Mouse (Mus musculus): ENCODE data around the gene Itm2b.

The Itm2b gene

DNA sequence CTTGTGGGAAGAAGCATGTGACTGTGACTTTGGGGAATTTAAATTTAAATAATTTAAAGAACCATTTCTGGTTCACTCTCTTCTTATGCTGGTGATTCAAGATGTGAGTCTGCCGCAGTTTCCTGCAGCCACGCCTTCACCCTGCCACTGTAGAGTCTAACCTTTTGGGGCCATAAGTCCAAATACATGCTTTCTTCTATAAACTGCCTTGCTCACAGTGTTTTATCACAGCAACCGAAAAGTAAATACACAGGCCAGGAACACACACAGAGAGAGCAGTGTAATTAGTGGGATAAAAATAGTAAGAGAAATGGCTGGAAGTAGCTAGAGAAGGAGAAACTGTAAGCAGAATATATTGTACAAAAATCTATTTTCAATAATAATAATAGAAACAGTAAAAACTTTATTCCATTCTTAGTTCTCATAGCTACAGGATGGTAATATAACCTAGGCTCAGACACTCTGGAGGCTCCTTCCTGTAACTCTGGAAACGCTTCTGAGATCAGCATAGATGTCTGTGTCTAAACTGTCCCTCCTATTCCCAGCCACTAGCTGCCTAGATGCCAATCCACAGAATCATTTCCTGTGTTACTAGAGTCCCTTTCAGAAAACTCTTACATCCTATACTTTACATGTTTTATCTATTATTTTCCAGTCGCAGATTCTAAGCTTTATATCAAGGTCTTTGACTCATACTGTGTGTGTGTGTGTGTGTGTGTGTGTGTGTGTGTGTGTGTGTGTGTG is 9.3 kb upstream of the Itm2b start:
- no peak for DNase-seq

DNA sequence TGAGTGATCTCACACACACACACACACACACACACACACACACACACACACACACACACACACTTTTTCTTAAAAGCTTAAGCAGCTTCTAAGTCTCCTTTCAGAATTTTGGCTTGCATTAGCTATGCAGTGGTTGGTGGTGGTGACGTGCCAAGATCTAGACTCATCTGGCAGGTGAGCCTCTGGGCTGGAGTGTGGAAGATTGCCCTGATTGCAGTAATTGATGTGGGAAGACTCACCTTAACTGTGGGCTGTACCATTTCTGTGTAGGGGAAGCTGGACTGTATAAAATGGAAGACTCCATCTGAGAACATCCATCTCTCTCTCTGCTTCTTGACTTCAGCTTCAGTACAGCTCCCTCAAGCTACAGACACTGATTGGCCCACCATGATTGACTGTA is 6.4 kb upstream of the Itm2b start:
- DNase-seq, result peak; percentile 48

DNA sequence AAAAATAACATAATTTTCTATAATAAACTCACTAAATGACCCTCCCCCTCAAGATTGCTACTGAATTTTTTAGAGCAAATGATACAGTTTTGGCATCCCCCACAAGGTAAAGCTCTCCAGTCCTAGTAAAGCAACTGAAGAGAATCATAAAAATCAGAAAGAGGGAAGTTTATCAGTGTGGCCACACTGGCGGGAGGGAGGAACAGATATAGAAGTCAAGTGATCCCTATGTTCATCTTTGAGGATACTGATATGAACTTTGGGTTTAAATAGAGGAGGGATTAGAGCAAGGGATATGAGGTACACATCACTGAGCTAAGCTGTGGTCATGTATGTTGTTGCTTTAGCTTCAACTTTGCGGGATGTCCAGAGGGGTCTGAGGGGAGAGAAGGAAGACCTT is 5.1 kb upstream of the Itm2b start:
- peak; percentile 68 for DNase-seq

DNA sequence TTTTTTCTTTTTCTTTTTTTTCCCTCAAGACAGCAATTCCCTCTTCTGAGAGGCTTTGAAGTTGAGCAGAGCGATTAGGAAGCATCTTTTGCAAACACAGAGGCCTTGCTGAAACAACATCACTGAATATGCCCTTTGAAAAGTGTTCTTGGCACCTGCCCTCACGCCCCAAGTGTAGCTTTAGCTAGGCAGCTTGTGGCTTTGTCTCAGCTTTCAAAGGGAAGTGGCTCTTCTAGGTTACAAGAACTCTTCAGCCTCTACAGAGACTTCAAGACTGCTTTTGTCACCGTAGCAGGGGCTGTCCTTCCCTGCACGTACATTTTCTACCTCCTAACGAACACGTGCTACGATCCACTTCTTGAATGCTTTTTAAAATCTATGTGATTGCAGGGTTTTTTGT is 4.0 kb upstream of the Itm2b start:
- DNase-seq, result peak; percentile 78

DNA sequence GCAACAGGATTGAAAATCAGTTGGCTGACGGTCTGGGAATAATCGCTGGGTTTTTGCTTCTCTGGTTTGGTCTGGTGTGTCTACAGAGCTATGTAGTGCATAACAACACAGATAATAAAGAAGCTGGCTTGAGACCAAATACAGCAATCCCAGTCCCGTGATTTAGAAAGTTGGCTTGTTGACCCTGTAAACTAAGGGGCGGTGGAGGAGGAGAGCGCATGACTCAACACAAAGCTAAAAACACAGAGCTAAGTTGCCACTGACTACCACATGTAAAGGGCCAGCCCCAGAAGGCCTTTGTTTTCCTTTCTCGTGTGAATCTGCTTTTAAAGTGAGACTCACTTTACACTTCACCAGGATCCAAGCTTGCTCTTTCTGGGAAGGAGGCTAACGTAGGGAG is 3.5 kb upstream of the Itm2b start:
- DNase-seq, result peak; percentile 98

DNA sequence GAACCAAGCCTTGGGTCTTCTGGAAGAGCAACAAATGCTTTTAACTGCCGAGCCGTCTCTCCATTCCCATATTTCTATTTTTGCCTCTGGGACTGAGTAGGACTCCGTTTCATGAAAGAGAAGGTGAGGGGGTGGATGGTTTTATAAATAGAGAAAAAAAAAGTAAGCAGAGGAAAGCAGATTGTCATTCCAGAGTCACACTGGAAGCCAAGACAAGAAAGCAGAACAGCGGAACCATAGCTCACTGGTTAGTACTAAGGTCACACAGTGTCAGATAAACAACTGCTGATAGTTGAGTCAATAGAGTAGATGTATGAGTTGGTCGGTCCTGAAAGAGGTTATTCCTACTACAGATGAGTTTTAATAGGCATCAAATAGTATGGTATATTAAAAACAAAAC is 1.4 kb upstream of the Itm2b start:
- peak; percentile 88 for DNase-seq

DNA sequence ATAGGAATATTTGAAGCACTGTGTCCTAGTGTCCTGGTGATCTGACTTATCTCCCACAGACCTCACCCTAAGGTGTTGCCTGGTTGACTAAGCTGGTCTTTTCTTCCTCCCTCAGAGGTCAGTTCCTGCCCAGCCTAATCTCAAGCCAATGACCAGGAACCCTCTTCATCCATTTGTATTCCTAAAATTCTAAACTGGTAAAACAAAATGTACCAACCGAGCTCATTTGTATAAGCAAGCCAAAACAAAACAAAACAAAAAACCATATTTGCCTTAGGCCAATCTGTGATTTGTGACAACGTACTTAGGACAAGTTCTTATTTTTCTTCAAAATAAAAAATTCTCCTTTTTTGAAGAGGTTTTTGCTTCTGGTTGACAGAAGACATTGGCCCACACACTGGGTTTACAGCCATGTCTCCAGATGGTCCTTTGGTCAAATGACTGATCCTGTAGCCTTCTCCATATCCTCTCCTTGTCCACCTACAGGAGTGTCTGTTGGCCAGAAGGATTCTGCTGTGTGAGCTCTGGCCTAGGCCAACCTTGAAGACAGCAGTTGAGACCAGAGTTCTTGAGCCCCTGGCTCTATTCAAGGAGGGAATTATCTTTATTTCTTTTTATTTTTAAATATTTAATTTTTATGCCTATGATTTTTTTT is 758 bp upstream of the Itm2b start:
- no peak for DNase-seq

DNA sequence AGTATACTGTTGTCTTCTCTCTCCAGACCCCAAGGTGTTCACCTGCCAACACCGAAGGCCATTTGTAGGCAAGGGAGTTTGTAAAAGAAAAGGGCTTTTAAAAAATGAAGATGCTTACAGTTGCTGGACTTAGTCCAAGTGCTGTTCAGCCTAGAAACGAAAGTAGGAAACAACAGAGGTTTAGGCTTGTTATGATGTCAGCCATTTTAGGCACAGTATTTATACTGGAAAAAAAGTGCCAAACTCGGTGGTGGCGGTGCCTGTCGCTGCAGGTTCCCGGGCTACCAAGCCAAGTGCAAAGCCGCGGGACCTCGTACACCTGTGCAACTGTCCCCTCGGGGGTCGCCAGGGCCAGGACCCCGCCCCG is 560 bp downstream of the Itm2b start:
- no peak for DNase-seq

DNA sequence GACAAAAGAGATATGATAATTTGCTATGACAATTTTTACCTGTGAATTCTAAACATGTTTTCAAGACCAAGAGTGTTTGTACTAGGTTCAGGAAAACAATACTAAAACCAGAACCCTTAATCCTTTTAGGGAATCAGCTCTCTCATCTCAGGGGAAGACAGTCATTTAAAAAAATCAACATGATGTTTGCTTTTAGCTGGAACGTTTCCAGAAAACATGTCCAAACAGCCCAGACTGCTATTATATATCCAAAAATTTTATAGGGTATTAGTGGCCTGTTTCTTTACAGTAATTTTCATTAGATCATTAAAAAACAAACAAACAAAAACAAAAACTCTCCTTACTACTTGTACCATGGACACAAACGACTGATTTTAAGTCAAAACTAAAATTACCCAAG is 1.3 kb downstream of the Itm2b start:
- no peak for DNase-seq

DNA sequence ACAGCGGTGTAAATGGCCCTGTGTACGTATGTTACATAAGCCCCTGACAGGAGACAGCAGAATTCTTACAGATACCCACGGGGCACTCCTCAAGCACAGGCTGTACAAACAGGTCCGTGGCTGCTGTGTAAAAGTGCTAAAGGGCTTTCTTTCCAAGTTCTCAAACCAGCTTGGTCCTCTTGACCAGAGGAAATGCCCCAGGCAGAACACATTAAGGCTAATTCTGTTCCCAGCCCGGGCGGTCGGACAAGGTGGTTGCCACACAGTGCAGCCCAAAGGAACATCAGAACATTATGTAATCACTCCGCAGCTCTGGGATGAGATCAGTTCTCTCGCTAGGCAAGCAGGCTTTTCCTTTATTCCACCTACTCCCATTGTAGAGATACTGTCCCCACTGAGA is 2.4 kb downstream of the Itm2b start:
- peak; percentile 98 for DNase-seq

DNA sequence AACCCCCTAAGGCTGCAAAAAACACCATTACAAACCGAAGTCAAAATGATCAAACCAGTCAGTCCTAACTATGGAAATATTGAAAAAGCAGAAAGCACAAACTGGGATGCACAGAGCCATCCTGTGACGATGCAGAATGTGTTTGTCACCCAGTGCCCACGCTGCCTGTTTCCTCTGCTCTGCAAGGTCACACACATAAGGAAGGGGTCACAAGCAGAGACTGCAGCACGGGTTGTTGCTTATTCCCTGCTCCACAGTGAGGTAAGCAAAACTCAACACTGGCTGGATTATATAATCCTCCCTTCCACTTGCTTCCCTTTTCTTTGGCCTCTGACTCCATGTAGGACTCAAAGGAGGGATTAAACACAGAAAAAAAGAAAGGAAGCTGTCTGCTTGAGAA is 3.5 kb downstream of the Itm2b start:
- peak; percentile 96 for DNase-seq

DNA sequence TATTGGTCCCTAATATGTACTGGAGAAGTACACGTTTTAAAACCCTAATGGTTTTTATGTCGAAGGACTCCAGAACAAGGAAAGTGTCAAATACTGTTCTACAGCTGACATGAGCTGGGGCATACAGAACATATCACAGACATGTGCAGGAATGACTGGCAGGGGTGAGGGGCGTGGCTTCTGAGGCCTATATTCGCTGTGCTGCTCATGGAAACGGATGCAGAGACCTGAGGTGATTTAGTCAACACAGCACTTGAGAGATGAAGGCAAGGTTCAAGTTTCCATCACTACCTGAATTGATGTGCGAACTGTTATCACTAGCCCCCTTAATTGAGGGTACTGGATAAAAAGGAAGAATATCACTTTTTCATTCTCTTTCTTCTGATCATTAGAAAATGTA is 7.3 kb downstream of the Itm2b start:
- no peak for DNase-seq

DNA sequence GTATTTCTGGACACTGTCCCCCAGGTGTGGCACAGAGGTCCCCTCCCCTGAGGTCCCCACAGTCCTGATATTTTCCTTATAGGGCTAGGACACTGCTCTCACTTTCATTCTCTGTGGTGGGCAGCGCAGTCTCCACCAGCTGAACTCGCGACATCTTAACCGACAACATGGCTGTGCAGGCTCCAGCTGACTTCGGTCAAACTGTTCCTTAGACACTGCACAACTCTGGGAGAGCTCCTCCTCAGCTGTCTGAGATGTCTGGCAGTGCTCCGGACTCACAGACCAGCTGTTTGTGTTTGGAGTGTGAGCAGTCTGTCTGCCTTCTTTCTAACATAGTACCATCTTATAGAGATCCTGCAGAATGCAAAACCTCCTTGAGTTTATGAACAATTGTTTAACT is 8.2 kb downstream of the Itm2b start:
- DNase-seq, result peak; percentile 94

DNA sequence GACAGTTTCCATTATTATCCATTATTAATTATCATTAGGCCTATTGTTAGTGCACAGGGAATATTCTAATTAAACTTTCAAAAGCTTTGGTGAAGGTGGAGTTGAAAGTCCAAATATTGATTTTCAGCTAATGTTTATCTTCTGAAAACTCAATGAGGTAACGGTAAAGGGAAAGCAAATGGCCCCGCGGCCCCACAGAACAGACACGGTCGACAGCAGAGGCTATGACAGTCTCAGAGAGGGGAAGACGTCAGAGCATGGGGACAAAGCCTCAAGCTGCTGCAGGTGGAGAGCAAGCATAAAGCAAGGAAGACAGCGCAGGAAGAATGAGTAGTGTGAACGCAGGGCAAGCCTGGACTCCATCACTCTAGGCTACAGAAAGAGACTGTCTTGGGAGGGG is 9.2 kb downstream of the Itm2b start:
- no peak for DNase-seq

DNA sequence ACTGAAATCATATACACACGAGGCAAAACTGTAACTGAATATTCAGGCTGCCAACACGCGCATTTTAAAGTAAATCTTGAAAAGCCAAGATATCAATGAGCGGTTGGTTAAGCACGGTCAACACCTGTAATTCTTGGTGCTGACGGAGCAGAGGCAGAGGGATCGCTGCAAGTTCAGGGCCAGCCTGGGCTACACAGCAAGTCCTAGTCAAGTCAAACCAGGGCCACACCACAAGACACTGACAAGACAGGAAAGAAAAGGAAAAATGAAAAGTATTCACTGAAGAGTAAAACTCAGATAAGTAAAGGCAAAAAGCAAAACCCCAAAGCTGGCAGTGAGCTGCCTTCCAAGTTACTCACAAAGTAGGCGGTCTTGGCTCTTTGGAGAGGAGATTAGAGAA is 9.6 kb downstream of the Itm2b start:
- peak; percentile 78 for DNase-seq

DNA sequence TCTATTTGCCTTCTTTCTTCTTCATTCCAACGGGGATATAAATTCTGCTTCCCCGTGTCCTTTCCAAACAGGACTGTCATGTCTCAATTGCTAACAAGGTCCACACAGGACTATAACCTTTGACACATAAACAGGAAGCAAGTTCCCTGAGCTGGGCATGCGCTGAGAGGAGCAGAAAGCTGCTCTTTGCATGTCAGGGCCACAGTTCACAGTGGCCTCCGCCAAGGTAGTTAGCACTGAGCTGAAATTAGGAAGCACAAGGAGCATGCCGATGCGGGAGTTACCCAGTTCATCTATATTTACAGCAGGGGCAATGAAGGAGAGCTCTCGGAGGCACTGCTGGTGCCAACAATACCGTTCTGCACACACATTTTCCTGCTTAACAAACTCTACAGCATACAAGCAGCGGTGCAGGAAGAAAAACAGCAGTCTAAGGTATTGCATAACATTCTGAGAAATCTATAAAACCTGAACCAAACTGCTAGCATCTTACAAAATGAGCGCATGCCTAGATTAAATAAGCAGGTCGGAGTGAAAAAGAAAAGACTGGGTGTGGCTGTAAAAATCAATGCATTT is 10.7 kb downstream of the Itm2b start:
- DNase-seq, result peak; percentile 96

DNA sequence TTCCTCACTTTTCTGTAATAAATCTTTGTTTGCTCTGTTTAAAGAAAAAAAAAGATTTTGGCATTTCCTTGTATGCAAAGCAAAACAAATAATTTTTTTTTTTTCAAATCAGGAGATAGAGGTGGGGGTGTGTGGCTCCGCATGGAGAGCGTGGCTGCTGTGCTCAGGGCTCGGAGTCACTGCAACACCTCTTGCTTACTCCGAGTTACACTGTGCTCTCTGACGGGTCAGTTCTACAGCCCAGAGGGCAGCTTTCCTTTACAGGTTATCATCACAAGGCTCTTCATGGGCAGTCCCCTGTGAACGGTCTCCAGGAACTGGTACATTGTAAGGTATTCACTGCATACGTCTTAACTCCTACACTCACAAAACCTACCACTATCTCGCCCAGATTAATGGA is 11.5 kb downstream of the Itm2b start:
- DNase-seq, result peak; percentile 85

DNA sequence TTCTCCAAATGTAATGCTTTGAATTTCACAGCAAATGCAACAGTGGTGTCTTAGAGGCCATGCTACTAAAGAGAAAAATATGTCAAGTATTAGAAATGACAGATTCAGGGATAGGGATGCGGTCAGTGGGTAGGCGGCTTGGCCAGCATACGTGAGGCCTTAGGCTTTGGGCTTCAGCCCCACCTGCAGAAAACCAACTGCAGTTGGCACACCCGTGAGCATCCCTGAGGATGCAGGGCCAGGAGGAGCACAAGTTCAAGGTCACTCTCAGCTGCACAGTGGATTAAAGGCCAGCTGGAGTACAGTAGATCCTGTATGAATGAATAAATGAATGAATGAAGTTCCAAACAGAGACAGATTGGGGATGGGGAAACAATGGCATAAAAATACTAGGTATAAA is 12.1 kb downstream of the Itm2b start:
- DNase-seq, result peak; percentile 72

DNA sequence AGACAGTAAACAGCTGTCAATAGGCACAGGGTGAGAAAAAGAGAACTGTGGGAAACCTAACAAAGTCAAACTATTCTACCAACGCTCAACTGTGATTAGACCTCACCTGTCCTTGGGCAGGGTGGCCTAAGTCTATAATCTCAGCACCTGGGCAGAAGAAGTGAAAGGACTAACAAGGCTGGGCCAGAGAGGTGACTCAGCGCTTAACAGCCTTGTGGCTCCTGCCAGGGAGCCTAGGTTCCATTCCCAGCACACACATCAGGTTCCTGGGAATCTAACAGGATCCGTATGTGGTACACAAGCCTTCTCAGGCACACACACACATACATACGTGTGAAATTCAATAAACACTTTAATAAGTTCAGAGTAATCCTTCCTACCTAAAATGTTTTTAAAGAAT is 13.5 kb downstream of the Itm2b start:
- DNase-seq, result no peak

DNA sequence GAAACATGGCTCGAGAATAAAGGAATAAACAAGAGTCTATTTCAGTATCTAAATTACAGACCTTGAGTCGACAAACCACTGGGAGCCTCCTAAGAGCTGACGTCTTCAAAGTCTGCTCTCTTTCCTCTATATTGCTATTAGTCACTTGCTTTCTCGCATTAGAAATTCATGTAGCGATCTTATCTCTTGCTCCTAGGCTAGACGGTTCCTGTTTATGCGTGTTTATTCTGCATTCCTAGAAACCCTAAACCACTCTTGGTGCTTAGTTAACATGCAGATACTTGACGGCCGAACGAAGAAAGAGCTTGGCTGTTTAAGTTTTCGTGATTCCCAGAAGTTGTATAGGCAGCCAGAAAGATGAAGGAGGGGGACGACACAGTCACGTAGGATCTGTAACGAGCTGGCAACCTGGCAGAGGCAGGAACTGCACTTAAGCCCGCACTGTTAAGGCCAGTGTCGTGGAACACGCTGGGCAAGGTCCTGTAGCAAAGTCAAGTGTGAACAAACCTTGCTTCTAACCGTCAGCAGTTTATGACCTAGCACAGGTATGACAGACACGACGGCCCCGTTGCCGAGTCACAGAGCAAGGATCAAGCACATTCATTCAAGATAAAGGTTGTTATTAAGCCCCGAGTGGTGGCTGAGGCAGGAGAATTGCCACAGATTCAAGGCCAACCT is 14.3 kb downstream of the Itm2b start:
- peak; percentile 87 for DNase-seq

DNA sequence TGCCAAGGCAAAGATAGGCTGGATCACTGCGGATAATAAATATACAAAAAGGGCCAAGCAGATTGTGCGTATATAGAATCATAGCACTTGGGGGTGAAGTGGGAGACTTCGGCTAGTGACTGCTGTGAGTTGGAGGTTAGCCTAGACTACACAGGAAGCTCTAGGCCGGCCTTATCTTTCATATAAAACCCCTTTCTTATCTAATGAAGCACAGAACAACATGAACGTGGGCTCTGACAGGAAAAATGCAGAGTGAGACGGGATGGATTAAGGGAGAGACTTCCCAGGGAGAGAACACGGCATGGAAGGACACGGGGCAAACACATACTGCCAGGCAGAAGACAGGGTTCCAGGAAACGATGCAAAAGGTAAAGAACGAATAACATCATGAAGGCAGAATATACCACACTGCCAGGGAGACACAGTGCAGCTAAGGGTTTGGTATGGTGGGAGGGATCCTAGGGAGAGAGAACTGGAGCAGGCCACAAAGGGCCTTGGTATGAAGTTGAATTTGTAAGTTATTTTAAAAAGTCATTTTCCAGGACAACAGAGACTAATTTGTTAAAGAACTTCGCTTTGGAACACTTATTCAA is 14.9 kb downstream of the Itm2b start:
- DNase-seq, result peak; percentile 85

DNA sequence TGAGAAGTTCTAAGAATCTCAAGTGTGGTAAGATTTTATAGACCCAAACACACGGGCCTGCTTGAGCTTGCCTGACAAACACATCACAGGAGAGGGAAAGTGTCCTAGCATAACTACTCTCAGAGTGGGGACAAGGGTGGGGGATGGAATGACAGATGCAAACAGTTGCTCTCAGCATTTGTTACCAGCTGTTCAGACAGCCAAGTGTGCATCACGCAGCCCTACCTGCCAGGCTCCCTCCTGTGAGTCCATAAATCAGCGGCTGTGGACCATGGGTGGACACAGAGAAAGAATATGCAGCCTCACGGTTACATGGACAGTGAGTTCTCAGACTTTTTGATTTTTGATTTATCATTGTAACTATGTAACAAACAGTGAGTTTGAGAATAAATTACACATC is 15.5 kb downstream of the Itm2b start:
- DNase-seq, result no peak

DNA sequence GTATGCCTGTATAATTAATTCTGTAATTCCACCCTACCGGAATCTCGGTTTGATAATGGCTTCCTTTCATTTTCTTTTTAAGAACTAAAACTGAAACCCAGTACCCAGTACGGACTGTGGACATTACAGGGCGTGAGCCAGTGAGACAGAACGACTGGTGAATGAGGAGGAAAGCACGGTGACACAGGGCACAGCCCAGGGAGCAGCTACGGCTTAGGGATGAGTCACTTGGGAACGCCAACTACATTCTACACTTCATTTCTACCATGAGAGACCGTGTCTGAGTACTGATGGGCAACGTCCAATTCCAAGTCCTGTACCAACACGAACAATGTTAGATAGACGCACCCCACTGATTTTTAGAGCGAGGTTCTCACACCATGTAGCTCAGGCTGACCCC is 16.1 kb downstream of the Itm2b start:
- DNase-seq, result peak; percentile 72

DNA sequence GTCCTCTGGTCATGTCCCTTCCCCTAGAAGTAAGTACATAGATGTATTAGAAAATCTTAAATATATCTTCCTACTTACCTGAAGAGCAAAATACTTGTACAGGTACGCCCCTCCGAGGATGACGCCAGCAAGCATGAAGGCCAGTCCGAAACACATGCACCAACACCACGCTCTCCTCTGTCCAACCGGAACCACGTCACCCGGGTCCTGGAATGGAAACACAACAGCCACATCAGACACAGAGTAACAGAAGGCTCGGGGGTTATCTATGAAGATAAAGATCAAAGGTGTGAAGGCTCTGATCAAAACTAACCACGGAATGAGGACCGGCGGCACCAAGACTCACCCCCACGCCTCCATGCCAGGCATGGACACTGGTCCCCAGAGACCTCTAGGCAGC is 16.9 kb downstream of the Itm2b start:
- peak; percentile 65 for DNase-seq
